Mouse (Mus musculus): ENCODE data around the gene 2810004N23Rik. TPM values are rescaled to one million over a fixed set of nuclear protein-coding genes. Genes with fewer than 3 reads are reported as not detected.

2810004N23Rik gene
- polyA plus RNA-seq, 1 experiment from 2014 or later, result 51.9 TPM

GRCm38 (mm10) chr8:124816866-124817265, 46.1 kb downstream of the 2810004N23Rik start:
- Histone ChIP-seq H3K9ac (replicated peaks; ENCODE audit: low read length) (no peak overlapping the region), H3K4me2 (ENCODE audit: low read depth, low read length) (no peak overlapping the region), H3K36me3 (replicated peaks; ENCODE audit: control insufficient read depth, insufficient read depth, low read depth, low read length) (no peaks in the 10 kb centered on the region), H3K4me1 (ENCODE audit: control insufficient read depth, insufficient read depth, low read length) (no peaks in the 10 kb centered on the region), H3K27me3 (ENCODE audit: control insufficient read depth, insufficient read depth, low read length) (no peaks in the 10 kb centered on the region), H3K4me3 (ENCODE audit: low read depth, low read length) (no peak overlapping the region), H3K9me3 (replicated peaks; ENCODE audit: control insufficient read depth, low read length) (peaks cover 4% of the 10 kb centered on the region; the same call in 1 of the 2 replicates), H3K27ac (replicated peaks; ENCODE audit: low read depth, low read length) (no peak overlapping the region)
- ATAC-seq (replicated peaks; ENCODE audit: insufficient number of reproducible peaks, low FRiP score, low TSS enrichment, low read depth) (no peak), DNase-seq (ENCODE audit: low spot score) (no peak)
- 89% methylated on average over 11 of the region's 11 CpGs for WGBS

- no peaks in the 10 kb centered on the region for H3K36me3 ChIP-seq (replicated peaks; ENCODE audit: control insufficient read depth, insufficient read depth, low read depth, low read length)
- H3K9me3 ChIP-seq (replicated peaks; ENCODE audit: control insufficient read depth, low read length), result peaks cover 4% of the 10 kb centered on the region; the same call in 1 of the 2 replicates
- H3K4me2 ChIP-seq (ENCODE audit: low read depth, low read length), result no peak overlapping the region
- H3K4me1 ChIP-seq (ENCODE audit: control insufficient read depth, insufficient read depth, low read length), result no peaks in the 10 kb centered on the region
- no peak overlapping the region for H3K4me3 ChIP-seq (ENCODE audit: low read depth, low read length)
- H3K27ac ChIP-seq (replicated peaks; ENCODE audit: low read depth, low read length), result no peak overlapping the region
- DNase-seq (ENCODE audit: low spot score) (no peak), ATAC-seq (replicated peaks; ENCODE audit: insufficient number of reproducible peaks, low FRiP score, low TSS enrichment, low read depth) (no peak)
- H3K27me3 ChIP-seq (ENCODE audit: control insufficient read depth, insufficient read depth, low read length), result no peaks in the 10 kb centered on the region
- H3K9ac ChIP-seq (replicated peaks; ENCODE audit: low read length), result no peak overlapping the region
- WGBS, result 87% methylated on average over 12 of the region's 12 CpGs
Measured at GRCm38 (mm10) chr8:124815870-124816269, 47.0 kb downstream of the 2810004N23Rik start.

GRCm38 (mm10) chr8:124813326-124813725, 49.6 kb downstream of the 2810004N23Rik start:
- Histone ChIP-seq H3K4me3 (ENCODE audit: low read depth, low read length) (no peak overlapping the region), H3K27ac (replicated peaks; ENCODE audit: low read depth, low read length) (no peak overlapping the region), H3K4me1 (ENCODE audit: control insufficient read depth, insufficient read depth, low read length) (no peaks in the 10 kb centered on the region), H3K27me3 (ENCODE audit: control insufficient read depth, insufficient read depth, low read length) (no peaks in the 10 kb centered on the region), H3K36me3 (replicated peaks; ENCODE audit: control insufficient read depth, insufficient read depth, low read depth, low read length) (no peaks in the 10 kb centered on the region), H3K9ac (replicated peaks; ENCODE audit: low read length) (no peak overlapping the region), H3K9me3 (replicated peaks; ENCODE audit: control insufficient read depth, low read length) (peaks cover 4% of the 10 kb centered on the region; the same call in 1 of the 2 replicates), H3K4me2 (ENCODE audit: low read depth, low read length) (no peak overlapping the region)
- no peak for ATAC-seq (replicated peaks; ENCODE audit: insufficient number of reproducible peaks, low FRiP score, low TSS enrichment, low read depth)
- WGBS, result 86% methylated on average over 4 of the region's 4 CpGs
- no peak for DNase-seq (ENCODE audit: low spot score)

- Histone ChIP-seq H3K4me3 (ENCODE audit: low read depth, low read length) (no peak overlapping the region), H3K4me1 (ENCODE audit: control insufficient read depth, insufficient read depth, low read length) (no peaks in the 10 kb centered on the region), H3K9me3 (replicated peaks; ENCODE audit: control insufficient read depth, low read length) (no peaks in the 10 kb centered on the region), H3K27ac (replicated peaks; ENCODE audit: low read depth, low read length) (no peak overlapping the region), H3K27me3 (ENCODE audit: control insufficient read depth, insufficient read depth, low read length) (no peaks in the 10 kb centered on the region), H3K4me2 (ENCODE audit: low read depth, low read length) (no peak overlapping the region), H3K36me3 (replicated peaks; ENCODE audit: control insufficient read depth, insufficient read depth, low read depth, low read length) (no peaks in the 10 kb centered on the region), H3K9ac (replicated peaks; ENCODE audit: low read length) (no peak overlapping the region)
- DNase-seq (ENCODE audit: low spot score) (no peak), ATAC-seq (replicated peaks; ENCODE audit: insufficient number of reproducible peaks, low FRiP score, low TSS enrichment, low read depth) (no peak)
- 48% methylated on average over 9 of the region's 9 CpGs for WGBS
Measured at GRCm38 (mm10) chr8:124810689-124811394, 52.1 kb downstream of the 2810004N23Rik start.

DNA sequence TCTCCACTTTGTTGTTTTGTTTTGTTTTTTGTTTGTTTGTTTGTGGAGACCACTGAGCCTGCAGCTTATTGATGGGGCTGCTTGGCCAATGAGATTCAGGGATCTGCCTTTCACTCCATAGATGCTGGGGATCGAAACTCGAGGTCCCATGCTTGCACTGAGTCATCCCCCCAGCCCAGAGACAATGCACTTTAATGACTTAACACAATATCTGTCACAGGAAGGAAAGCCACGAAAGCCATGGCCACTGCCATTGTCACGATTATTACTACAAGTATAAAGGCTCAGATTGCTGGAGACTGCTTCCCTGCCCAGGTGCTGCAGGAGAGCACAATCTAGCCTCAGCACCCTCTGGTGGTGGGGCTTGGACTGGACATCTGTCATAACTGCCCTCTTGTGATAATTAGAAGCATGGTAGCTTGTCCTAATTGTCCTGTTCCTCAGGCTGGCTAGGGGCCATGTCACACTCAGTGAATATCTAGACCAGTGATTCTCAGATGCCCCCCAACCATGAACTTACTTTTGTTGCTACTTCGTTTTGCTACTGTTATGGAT, 52.8 kb downstream of the 2810004N23Rik start:
- H3K9ac ChIP-seq (replicated peaks; ENCODE audit: low read length), result no peak overlapping the region
- H3K4me2 ChIP-seq (ENCODE audit: low read depth, low read length), result no peak overlapping the region
- ATAC-seq (replicated peaks; ENCODE audit: insufficient number of reproducible peaks, low FRiP score, low TSS enrichment, low read depth), result no peak
- no peaks in the 10 kb centered on the region for H3K27me3 ChIP-seq (ENCODE audit: control insufficient read depth, insufficient read depth, low read length)
- no peak overlapping the region for H3K27ac ChIP-seq (replicated peaks; ENCODE audit: low read depth, low read length)
- H3K4me3 ChIP-seq (ENCODE audit: low read depth, low read length), result no peak overlapping the region
- H3K36me3 ChIP-seq (replicated peaks; ENCODE audit: control insufficient read depth, insufficient read depth, low read depth, low read length), result no peaks in the 10 kb centered on the region
- no peak for DNase-seq (ENCODE audit: low spot score)
- 64% methylated on average over 5 of the region's 5 CpGs for WGBS
- H3K9me3 ChIP-seq (replicated peaks; ENCODE audit: control insufficient read depth, low read length), result no peaks in the 10 kb centered on the region
- H3K4me1 ChIP-seq (ENCODE audit: control insufficient read depth, insufficient read depth, low read length), result no peaks in the 10 kb centered on the region

DNA sequence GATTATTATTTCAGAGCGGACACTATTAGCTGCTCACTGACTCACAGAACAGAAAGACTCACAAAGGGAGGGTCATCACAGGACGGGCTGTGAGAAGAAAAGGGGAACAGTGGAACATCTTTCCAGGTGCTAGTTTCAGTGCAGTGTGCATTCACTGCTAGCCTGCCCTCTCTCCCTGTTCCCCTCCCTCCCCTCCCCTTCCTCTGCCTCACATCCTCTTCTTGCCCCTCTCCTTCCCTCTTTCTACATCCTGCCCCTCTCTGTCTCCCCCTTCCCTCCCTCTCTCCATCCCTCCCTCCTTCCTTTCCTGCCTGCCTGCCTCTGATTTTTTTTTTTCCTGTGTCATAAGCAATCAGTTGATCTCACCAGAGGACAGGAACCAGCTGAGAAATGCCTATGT, 53.5 kb downstream of the 2810004N23Rik start:
- Histone ChIP-seq H3K4me2 (ENCODE audit: low read depth, low read length) (no peak overlapping the region), H3K27ac (replicated peaks; ENCODE audit: low read depth, low read length) (no peak overlapping the region), H3K27me3 (ENCODE audit: control insufficient read depth, insufficient read depth, low read length) (no peaks in the 10 kb centered on the region), H3K4me1 (ENCODE audit: control insufficient read depth, insufficient read depth, low read length) (no peaks in the 10 kb centered on the region), H3K36me3 (replicated peaks; ENCODE audit: control insufficient read depth, insufficient read depth, low read depth, low read length) (no peaks in the 10 kb centered on the region), H3K4me3 (ENCODE audit: low read depth, low read length) (no peak overlapping the region), H3K9me3 (replicated peaks; ENCODE audit: control insufficient read depth, low read length) (no peaks in the 10 kb centered on the region), H3K9ac (replicated peaks; ENCODE audit: low read length) (no peak overlapping the region)
- 48% methylated on average over 2 of the region's 2 CpGs for whole genome bisulfite sequencing
- ATAC-seq (replicated peaks; ENCODE audit: insufficient number of reproducible peaks, low FRiP score, low TSS enrichment, low read depth) (no peak), DNase-seq (ENCODE audit: low spot score) (no peak)

DNA sequence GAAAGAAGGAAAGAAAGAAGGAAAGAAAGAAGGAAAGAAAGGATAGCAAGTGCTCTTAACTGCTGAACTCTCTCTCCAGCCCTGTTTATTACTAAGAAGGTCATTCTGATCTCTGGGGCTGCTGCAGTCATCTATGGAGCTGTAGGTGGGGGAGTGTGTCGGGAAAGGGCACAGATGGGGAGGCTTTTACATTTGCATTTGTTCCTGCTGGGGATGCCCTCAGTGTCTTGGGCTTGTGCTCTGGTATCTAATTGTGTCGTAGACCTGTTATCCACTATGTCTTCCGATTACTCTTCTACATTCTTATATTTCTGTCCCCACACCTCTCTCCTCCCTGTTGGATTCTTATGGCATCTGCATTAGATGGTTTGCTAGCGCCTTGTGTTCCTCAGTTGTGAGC, 56.9 kb downstream of the 2810004N23Rik start:
- Histone ChIP-seq H3K4me3 (ENCODE audit: low read depth, low read length) (no peak overlapping the region), H3K4me2 (ENCODE audit: low read depth, low read length) (no peak overlapping the region), H3K9ac (replicated peaks; ENCODE audit: low read length) (no peak overlapping the region), H3K9me3 (replicated peaks; ENCODE audit: control insufficient read depth, low read length) (no peaks in the 10 kb centered on the region), H3K27me3 (ENCODE audit: control insufficient read depth, insufficient read depth, low read length) (no peaks in the 10 kb centered on the region), H3K36me3 (replicated peaks; ENCODE audit: control insufficient read depth, insufficient read depth, low read depth, low read length) (no peaks in the 10 kb centered on the region), H3K4me1 (ENCODE audit: control insufficient read depth, insufficient read depth, low read length) (no peaks in the 10 kb centered on the region), H3K27ac (replicated peaks; ENCODE audit: low read depth, low read length) (no peak overlapping the region)
- ATAC-seq (replicated peaks; ENCODE audit: insufficient number of reproducible peaks, low FRiP score, low TSS enrichment, low read depth) (no peak), DNase-seq (ENCODE audit: low spot score) (no peak)
- 84% methylated on average over 4 of the region's 4 CpGs for WGBS

DNA sequence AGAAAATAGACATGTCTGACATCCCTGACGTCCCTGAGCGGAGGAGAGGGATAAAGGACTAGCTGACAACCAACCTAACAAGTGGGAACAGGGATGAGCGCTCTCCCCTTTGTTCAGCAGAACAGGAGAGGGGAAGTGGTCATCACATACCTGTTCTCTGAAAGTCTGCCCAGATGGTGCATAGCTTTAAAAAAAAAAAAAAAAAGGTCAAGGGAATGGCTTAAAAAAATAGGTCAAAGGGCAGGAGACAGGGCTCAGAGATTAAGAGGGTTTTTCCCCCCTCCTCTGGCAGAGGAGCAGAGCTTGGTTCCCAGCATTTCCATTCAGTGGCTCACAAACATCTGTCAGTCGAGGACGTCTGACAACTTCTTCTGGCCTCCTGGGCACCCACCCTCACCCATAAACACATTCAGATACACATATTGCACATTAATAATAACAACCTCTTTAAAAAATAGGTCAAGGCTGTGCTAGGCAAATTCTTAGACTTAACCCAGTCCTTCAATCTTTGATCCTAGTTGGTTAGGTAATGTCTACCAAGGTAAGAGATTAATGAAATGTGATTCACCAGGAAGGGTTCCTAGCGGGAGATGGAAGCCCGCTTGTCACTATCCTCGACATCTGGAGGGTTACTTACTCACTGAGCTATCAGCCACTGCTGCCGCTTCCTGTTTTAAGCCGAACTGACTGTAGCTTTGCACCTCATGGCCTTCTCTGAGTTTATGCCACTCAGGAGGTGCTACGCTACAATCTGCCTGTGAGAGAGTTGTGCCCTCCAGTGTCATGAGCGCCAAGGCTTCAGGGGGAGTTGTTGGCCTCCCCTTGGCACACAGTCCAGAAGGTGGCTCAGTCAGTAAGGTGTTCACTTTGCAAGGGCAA, 58.9 kb downstream of the 2810004N23Rik start:
- no peak for DNase-seq (ENCODE audit: low spot score)
- no peak overlapping the region for H3K4me2 ChIP-seq (ENCODE audit: low read depth, low read length)
- H3K9me3 ChIP-seq (replicated peaks; ENCODE audit: control insufficient read depth, low read length), result no peaks in the 10 kb centered on the region
- H3K27ac ChIP-seq (replicated peaks; ENCODE audit: low read depth, low read length), result no peak overlapping the region
- no peaks in the 10 kb centered on the region for H3K36me3 ChIP-seq (replicated peaks; ENCODE audit: control insufficient read depth, insufficient read depth, low read depth, low read length)
- H3K4me3 ChIP-seq (ENCODE audit: low read depth, low read length), result no peak overlapping the region
- no peaks in the 10 kb centered on the region for H3K27me3 ChIP-seq (ENCODE audit: control insufficient read depth, insufficient read depth, low read length)
- H3K9ac ChIP-seq (replicated peaks; ENCODE audit: low read length), result no peak overlapping the region
- 65% methylated on average over 12 of the region's 12 CpGs for WGBS
- H3K4me1 ChIP-seq (ENCODE audit: control insufficient read depth, insufficient read depth, low read length), result no peaks in the 10 kb centered on the region
- no peak for ATAC-seq (replicated peaks; ENCODE audit: insufficient number of reproducible peaks, low FRiP score, low TSS enrichment, low read depth)
